Mouse (Mus musculus) CD8-positive naive resting alpha-beta T cell, adult 2 months (primary cell): ENCODE results near the gene Ccl3.

Experiments
- DNase-seq, 2 experiments: peaks; one replicate each; pipeline ENCODE4 v3.0.0; 2022; ENCODE audit warnings: low read depth in 2 of 2, low spot score in 2 of 2

Gene Ccl3

GRCm38 (mm10) chr11:83649305-83649841, at the start of gene Ccl3:
Gene Ccl3, minus strand, starts transcription at chr11:83649355.
- DNase-seq, result no peak

GRCm38 (mm10) chr11:83692008-83692407, 42.9 kb upstream of the Ccl3 start:
- no peak for DNase-seq

GRCm38 (mm10) chr11:83689918-83690317, 40.8 kb upstream of the Ccl3 start:
- no peak for DNase-seq

GRCm38 (mm10) chr11:83675665-83676064, 26.5 kb upstream of the Ccl3 start:
- DNase-seq, result no peak

GRCm38 (mm10) chr11:83671743-83672142, 22.6 kb upstream of the Ccl3 start:
- DNase-seq, result no peak

- no peak for DNase-seq
These were observed 14.4 kb upstream of the Ccl3 start for GRCm38 (mm10) chr11:83663532-83663931.

GRCm38 (mm10) chr11:83662204-83662603, 13.0 kb upstream of the Ccl3 start, which contains the start of gene Ccl4:
Gene Ccl4, plus strand, starts transcription at chr11:83662584.
- DNase-seq, result peak; percentile 10 to 56

- DNase-seq, result no peak
These were observed 9.6 kb upstream of the Ccl3 start for GRCm38 (mm10) chr11:83658797-83659196.

- DNase-seq, result no peak
These were observed 8.4 kb upstream of the Ccl3 start for GRCm38 (mm10) chr11:83657508-83657907.

GRCm38 (mm10) chr11:83654606-83655005, 5.5 kb upstream of the Ccl3 start:
- DNase-seq, result no peak

- no peak for DNase-seq
These were observed 2.6 kb downstream of the Ccl3 start for GRCm38 (mm10) chr11:83646356-83647149.

- no peak for DNase-seq
These were observed 3.6 kb downstream of the Ccl3 start, which contains the start of gene Rpl9-ps1 for GRCm38 (mm10) chr11:83645521-83645920. Gene Rpl9-ps1, minus strand, starts transcription at chr11:83645621.

- DNase-seq, result no peak
These were observed 7.9 kb downstream of the Ccl3 start for GRCm38 (mm10) chr11:83641216-83641615.

GRCm38 (mm10) chr11:83640141-83640540, 9.0 kb downstream of the Ccl3 start:
- DNase-seq, result peak; percentile 50 to 65

GRCm38 (mm10) chr11:83639533-83639932, 9.6 kb downstream of the Ccl3 start:
- peak; percentile 23 to 60 for DNase-seq

GRCm38 (mm10) chr11:83638934-83639333, 10.2 kb downstream of the Ccl3 start:
- DNase-seq, result no peak

GRCm38 (mm10) chr11:83636742-83637235, 12.4 kb downstream of the Ccl3 start:
- no peak for DNase-seq

GRCm38 (mm10) chr11:83634898-83635297, 14.3 kb downstream of the Ccl3 start:
- DNase-seq, result no peak

GRCm38 (mm10) chr11:83634425-83634824, 14.7 kb downstream of the Ccl3 start:
- DNase-seq, result no peak

- no peak for DNase-seq
These were observed 16.4 kb downstream of the Ccl3 start for GRCm38 (mm10) chr11:83632744-83633143.

- no peak for DNase-seq
These were observed 18.1 kb downstream of the Ccl3 start for GRCm38 (mm10) chr11:83631065-83631464.

- no peak for DNase-seq
These were observed 18.5 kb downstream of the Ccl3 start for GRCm38 (mm10) chr11:83630630-83631029.
